Mouse (Mus musculus): Measurements from ENCODE around the gene Acan.

The Acan gene

DNA sequence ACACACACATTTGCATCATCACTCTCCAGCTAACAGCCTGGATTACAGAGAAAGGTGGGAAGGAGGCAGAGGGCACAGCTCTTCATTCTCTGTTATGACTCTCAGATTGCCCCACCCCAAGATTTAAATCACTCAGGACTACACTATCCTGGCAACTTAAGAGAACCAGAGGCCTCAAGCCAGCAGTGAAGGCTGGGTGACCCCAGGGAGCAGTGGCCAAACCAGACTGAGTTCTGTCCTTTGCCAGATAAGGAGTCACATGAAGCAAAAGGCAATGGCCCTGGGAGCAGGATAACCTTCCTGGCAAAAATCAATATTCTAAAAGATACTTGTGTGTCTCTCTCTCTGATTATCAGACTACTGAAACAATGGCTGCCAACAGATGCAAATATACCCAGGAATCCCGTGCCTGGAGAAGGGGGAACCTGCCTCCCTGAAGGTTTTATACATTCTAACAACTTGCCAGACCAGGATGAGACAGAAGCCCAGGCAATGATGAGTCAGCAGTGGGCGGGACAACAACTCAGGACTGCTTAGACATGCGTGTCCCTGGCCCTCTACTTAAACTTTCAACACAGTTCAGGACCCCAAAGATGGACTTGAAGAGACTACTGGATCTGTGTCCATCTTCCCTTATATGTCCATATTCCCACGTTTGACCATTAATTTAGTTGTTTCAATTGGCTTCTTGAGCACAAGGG lies 86.8 kb downstream of the Acan start:
- no peak for DNase-seq (ENCODE audit: low spot score)

DNA sequence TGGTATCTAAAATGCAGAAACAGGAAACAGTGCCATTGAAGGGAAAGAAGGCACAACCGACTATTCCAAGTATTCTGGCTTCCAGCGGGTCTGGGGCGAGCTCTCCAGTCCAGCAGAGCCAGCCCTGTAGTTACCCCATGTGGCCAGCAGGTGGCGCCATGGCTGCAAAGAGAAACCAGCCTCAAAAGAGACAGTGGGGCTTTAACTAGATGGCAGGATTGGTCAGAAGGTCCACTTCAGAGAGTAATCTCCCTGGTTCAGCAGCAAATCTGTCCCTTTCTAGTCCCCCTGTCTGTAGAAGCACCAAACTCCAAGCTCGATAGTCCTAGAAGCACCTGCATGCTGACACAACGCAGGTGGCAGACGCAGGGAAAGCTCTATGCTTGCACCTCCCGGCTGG lies 87.6 kb downstream of the Acan start:
- DNase-seq (ENCODE audit: low spot score): peak; percentile 79

DNA sequence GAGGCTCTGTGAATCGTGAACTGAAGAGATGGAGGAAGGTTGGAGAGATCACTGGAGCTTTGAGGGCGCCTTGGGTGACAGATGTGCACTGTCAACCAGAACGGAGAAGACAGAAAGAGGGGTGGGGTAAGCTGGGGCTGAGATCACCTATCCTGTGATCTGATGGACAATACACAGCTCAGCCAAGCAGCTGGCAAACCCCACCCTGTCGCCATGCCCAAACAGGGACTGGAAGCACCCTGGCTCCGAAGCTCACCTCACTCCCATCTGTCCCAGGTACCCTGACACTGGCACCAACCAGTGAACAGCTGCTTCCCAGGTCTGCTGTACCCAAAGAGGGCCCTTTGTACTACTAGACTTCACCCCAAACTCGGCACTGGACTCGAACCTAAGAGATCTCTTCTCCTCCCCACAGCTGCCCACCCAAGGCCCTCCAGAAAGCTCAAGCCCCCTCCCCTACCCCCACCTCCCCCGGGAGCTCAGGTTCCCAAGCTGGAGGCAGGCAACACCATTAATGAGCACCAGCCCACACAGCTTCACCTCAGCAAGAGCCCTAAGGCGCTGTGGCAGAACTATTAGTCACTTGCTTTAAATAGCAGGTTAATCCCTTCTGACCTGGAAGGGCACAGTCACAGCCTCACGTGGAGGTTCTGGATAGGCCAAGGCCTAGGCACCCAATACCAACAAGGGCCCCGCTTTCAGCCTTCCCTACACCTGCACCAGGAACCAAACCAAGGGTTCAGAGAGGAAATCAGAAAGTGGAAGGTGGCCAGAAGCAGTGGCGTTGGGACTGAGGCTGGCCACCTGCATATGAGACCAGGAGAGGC lies 93.9 kb downstream of the Acan start:
- DNase-seq (ENCODE audit: low spot score): no peak

- DNase-seq (ENCODE audit: low spot score): no peak
Observed at GRCm38 (mm10) chr7:79147931-79148653, 94.8 kb downstream of the Acan start.

DNA sequence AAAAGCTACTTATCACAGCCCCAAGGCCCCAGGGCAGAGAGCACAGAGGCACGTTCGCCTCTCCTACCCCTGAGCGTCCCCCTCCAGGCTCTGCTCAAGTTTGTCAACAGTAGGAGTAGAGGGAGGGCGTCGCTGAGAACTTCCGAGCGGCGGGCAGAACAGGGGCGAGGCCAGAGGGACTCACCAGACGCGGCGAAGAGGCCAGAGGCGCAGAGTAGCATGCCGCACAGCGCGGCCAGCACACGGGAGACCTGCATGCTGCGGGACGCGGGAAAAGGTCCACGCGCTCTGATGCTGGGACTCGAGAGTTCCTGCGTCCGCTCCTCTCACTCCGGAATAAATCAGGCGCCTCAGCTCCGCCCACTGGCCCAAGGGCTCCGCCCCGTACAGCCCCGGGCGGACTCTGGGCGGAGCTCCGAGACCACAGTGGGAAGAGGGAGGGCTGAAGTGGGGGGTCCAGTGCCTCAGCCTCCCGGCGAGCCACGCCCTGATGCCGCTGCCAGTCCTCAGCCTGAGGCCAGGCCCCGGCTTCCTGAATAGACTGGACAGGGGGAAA lies 95.5 kb downstream of the Acan start, which contains the start of gene Mfge8:
Gene Mfge8, minus strand, starts transcription at position 350 of the 556 bp plus-strand sequence.
- peak; percentile 90 for DNase-seq (ENCODE audit: low spot score)

- DNase-seq (ENCODE audit: low spot score): peak; percentile 26
Observed at GRCm38 (mm10) chr7:79149522-79149921, 96.2 kb downstream of the Acan start.

GRCm38 (mm10) chr7:79159406-79159805 lies 106.1 kb downstream of the Acan start:
- DNase-seq (ENCODE audit: low spot score): no peak

Measured in urinary bladder, postnatal 14 days (tissue).